Mouse (Mus musculus) gastrocnemius, postnatal 36 days (tissue): ENCODE results near the gene Hadha. TPM values are rescaled to one million over a fixed set of nuclear protein-coding genes. Genes with fewer than 3 reads are reported as not detected.

Experiments
- DNase-seq, 2 experiments: peaks; one replicate each; pipeline ENCODE4 v3.0.0; 2022
- intact Hi-C: fragments of 180-260 bp; cut with DNase I; formaldehyde crosslinking; loops from one replicate; pipeline ENCODE4 v1.15.1; 2025
- total RNA-seq, 2 experiments: library from RNA; stranded (reverse); gene quantifications; 2 replicates each; pipeline ENCODE4 v1.2.3; 2021

Gene Hadha
- total RNA-seq, 2 experiments from 2014 or later = 299 to 336 TPM

GRCm38 (mm10) chr5:30155395-30155792, 432 bp upstream of the Hadha start:
- intact Hi-C loops = no loop called here
- DNase-seq = no peak

DNA sequence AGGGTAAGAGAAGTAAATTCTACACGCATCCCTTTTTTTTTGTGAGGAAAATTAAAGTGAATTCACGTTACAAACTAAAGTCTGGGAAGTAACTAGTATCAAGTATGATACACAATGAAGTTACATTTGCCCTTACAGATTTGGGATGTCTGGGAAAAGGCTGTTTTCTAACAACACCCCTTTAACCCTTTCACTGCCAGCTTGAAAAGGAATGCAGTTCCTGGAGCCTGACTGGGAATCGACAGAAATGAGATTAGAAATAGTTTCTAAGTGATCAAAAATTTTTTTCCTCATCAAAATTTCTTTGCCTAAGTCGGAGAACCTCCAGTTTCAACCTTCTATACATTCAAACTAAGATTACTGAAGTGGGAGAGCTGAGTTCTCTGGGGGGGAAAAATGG, 949 bp downstream of the Hadha start:
- intact Hi-C loops = no loop called here
- no peak for DNase-seq

DNA sequence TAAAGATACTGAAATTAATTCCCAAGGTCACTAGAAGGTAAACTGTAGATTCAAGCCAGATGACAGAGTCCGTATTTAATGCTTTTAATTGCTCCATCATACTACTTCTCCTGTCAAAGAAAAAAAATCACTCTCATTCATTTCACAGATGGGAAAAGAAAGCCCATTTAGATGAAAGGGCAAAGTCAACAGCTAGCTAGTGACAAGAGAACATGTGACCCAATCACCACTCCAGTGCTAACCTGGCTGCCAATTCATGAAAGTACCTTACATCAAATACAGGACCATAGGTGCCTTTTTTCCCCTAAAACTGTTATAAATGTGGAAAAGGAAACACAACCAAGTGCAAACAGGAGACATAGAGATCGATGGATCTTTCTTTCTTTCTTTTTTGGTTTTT, 1.7 kb downstream of the Hadha start:
- DNase-seq = no peak
- intact Hi-C loops = no loop called here

GRCm38 (mm10) chr5:30152413-30152812, 2.5 kb downstream of the Hadha start:
- intact Hi-C loops = no loop called here

GRCm38 (mm10) chr5:30152007-30152406, 3.0 kb downstream of the Hadha start:
- intact Hi-C loops = no loop called here
- DNase-seq = no peak

More at GRCm38 (mm10) chr5:30152413-30152812, 2.5 kb downstream of the Hadha start:
- DNase-seq = no peak

DNA sequence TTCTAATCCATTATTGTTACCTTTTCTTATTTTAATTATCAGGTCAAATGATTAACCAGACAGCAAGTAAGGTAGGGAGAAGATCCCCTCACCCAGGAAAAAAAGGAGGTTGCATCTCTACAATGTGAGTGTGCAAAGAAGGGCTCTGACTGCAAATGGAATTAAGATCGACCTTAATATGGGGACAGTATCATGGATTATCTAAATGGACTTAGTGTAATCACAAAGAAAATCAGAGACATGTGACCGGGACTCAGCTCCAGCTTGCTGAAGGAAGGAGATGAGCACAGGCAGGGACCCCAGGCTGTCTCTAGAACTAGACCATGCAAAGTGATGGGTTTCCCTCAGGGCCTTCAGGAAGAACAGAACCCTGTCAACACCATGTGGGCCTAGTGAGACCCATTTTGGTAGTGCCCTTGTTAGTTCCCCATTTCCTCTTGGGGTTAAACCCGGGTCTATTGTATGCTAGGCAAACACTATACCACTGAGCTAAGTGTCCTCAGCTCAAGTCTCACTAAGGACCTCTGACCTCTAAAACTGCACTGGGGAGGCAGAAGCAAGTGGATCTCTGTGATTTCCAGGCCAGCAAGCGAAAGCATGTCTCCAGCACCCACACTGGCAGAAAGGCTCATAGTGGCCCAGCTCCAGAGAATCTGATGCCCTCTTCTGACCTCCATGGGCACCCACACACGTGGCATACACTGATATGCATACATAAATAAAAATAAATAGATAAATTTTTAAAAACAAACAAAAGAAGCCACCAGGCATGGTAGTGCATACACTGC, 6.6 kb downstream of the Hadha start:
- no peak for DNase-seq
- intact Hi-C loops = no loop called here

GRCm38 (mm10) chr5:30146526-30146925, 8.4 kb downstream of the Hadha start:
- DNase-seq = no peak
- intact Hi-C loops = no loop called here

GRCm38 (mm10) chr5:30138193-30138592, 16.8 kb downstream of the Hadha start:
- DNase-seq = no peak
- intact Hi-C loops = no loop called here

DNA sequence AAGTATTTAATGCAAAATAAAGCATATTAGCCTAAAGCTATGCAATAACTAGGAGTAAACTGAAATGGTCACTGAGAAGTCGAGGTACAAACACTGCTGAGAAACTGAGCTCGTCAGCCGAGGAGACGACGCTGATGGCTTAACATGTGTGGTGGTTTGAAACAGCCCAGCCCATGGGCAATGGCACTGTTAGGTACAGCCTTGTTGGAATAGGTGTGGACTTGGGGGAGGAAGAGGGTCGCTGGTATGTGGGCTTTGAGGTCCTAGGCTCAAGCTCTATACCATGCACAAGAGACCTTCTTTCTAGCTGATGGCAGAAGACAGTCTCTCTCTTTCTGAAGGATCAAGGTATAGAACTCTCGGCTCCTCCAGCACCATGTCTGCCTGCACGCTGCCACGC, 17.7 kb downstream of the Hadha start:
- DNase-seq = no peak
- intact Hi-C loops = no loop called here

DNA sequence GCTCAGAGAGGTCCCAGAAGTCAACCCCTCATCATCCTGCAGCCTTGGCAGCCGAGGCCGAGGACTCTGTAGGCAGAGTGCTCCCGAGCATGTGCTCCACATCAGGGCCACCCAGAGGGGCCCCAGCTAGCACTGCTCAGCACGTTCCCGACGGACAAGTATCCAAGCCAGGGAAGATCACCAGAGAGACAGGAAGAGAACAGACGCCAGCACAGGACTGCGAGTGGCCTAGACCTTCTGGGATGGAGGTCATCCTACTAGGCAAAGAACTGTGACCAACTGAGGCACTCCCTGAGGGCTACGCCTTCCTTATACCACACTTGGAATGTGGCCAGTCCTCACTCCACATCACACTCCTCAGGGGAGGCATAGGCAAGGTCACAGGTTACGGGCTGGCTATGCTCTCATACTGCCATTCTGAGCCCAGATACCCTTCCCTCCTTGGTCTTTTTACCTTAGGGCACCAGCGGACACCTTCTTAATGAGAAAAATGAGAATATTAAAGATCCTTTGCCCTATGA, 19.2 kb downstream of the Hadha start:
- intact Hi-C loops = no loop called here
- DNase-seq = no peak

DNA sequence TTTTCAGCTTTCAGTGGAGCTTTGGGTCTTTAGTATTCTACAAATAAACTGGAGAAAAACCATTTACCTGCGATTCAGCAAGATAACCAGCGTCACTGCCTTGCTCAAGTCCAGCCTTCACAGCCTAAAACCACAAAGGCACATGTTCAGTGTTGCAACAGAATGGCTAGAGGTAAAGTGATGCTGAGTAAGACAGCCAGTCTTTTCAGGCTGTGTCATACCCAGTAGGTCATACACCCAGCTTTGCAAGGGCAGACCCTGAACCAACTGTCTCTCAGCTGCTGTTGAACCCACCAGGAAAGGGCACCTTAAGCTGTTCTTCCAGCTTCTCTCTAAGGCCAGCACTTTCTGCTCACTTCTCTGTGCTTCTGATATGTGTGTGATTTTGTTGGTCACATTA, 22.8 kb downstream of the Hadha start:
- intact Hi-C loops = no loop called here
- DNase-seq = no peak

GRCm38 (mm10) chr5:30131246-30131645, 23.7 kb downstream of the Hadha start:
- intact Hi-C loops = no loop called here
- DNase-seq = no peak

DNA sequence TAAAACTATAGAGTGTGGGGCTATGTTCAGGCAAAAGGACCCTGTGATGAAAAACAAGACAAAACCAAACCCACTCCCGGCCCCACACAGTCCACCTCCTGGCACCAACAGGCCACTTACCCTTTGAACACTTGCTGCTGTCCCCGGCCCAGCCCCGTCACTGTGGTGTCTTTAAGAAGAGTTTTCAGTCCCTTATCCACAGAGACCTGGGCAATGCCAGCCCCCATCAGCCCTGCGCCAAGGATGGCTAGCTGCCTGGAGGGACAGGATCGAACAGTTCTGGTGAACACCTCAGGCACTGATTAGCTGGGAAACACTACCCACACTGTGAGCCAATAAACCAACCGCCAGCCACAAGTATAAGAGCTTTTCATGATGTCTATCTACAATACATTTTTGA, 26.3 kb downstream of the Hadha start:
- intact Hi-C loops = loop anchor here (5.0 kb wide), 1 partner anchor 59 kb away; no protein-coding TSS in a partner anchor
- no peak for DNase-seq

DNA sequence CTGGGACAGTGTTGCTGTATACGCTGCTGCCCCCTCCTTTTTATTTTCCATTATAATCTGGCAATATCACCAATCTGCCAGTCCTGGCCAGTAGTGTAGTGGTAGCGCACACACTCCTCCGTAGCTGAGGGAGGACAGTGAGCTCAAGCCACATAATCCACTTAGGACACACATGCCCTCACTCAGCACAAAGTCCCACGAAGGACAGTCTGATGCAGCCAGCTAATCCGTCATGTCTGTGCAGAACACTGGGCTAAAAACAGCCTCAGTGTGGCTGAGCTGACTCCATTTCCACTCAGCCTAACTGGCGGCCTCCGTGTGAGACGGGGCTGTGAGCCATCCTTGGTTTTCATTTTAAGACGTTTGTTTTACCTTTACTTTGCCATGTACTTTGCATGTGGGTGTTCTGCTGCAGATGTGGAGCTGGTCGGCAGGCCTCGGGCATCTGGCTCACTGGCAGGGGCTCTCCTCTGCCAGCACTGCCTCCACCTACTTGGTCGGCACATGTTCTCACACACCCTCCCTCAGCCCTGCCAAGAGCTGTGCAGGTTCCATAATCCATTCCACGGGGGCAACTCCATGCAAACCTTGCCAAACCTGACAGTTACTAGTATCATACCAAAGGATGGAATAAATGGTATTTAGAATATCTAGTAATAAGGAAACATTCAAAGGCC, 26.9 kb downstream of the Hadha start:
- DNase-seq = no peak
- intact Hi-C loops = loop anchor here (5.0 kb wide), 1 partner anchor 59 kb away; no protein-coding TSS in a partner anchor

DNA sequence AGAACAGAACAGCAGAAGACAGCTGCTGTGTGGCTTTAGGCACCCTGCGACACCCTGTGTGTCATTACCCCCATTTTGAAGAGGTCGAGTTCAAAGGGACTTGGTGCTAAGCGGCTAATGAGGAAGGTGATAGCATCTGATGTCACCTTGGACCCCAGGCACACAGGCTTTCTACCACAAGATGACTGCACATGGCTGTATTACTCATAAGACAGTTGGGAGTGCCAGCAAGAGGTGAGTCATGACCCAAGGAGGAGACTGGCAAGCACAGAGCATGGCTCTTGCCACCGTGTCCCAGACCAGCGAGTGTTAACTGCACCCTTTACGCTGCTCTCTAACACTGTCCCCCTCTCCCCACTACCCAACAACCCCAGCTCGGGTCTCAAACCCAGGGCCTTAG, 28.2 kb downstream of the Hadha start:
- intact Hi-C loops = loop anchor here (5.0 kb wide), 1 partner anchor 61 kb away; no protein-coding TSS in a partner anchor
- no peak for DNase-seq

- DNase-seq = no peak
- intact Hi-C loops = loop anchor here (5.0 kb wide), 1 partner anchor 62 kb away; no protein-coding TSS in a partner anchor
Measured at GRCm38 (mm10) chr5:30125587-30125986, 29.4 kb downstream of the Hadha start.

GRCm38 (mm10) chr5:30122481-30122880, 32.5 kb downstream of the Hadha start:
- no peak for DNase-seq
- intact Hi-C loops = no loop called here

DNA sequence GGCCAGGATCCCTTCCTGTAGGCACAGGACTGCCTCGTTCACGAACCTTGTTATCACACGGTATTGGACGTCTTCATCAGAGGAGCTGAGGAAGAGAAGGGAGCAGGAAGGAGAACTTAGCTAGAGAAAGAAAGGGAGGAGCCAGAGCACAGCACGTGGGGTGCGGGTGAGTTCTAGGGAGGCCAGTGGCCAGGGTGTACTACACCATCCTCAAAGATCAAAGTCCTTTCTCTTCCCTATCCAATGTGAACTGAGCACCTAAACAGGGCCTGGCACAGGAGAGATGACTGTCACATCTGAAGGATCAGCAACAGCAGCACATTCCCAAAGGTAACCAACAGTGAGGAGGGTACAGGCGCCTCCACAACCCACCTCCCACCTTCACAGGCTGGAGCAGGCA, 34.9 kb downstream of the Hadha start:
- intact Hi-C loops = no loop called here
- no peak for DNase-seq

DNA sequence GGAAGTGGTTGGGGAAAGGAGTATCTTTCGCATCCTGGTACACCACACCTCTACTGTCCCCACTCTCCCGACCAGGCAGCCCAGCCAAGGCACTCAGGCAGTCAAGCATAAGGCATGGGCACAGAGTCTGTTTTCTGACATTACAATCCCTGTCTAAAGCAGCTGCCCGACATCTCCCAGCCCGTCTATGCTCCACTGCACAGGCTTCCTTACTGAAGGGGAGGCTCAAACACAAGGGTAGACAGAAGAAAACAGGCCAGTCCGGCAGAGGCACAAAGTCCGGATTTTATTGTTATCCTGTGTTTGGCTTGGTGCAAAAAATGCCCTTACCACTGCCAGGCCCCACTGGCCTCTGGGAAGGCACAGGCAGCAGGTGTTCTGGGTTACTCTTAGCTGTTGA, 35.8 kb downstream of the Hadha start:
- no peak for DNase-seq
- intact Hi-C loops = no loop called here

- intact Hi-C loops = no loop called here
- DNase-seq = no peak
Measured at GRCm38 (mm10) chr5:30118018-30118417, 36.9 kb downstream of the Hadha start.

DNA sequence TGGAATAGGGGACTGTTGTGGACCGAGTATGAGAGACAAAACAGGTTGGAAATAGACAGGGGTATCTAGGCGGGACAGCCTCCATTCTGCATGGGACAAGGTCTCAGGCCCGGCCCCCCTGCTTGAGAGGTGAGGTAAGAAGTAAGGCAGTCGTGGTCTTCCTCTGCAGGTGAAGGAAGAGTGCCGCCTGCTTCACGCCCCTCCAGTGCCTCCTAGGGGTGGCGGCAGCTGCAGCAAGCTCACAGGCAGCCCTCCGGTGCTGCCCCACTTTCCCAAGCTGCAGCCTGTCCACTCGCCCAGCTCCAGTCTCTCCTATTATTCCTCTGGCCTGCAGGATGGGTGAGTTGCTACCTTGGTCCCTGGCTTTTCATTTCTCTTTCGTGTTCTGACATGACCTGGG, 39.2 kb downstream of the Hadha start:
- intact Hi-C loops = no loop called here

GRCm38 (mm10) chr5:30114761-30115140, 40.2 kb downstream of the Hadha start:
- intact Hi-C loops = no loop called here
- no peak for DNase-seq

More for the DNA sequence above, 39.2 kb downstream of the Hadha start:
- no peak for DNase-seq
